Mouse (Mus musculus): ENCODE measurements around the gene Ap5m1.

GRCm38 (mm10) chr14:49027040-49027778, 38.7 kb upstream of the Ap5m1 start:
- no peak for TF ChIP-seq E2F4 (IDR thresholded peaks at IDR 0.05; ENCODE audit: borderline replicate concordance, low read depth, low read length)
- TF ChIP-seq NRF1 (IDR thresholded peaks at IDR 0.05; ENCODE audit: insufficient read depth, low read depth, low read length, poor library complexity, severe bottlenecking): no peak
- no peak for TF ChIP-seq GABPA (IDR thresholded peaks at IDR 0.05; ENCODE audit: low read depth, low read length)
- TF ChIP-seq POLR2A (IDR thresholded peaks at IDR 0.05; ENCODE audit: control insufficient read depth in 1 of 2, insufficient read depth in 1 of 2, low read depth in 1 of 2, low read length in 2 of 2, poor library complexity in 1 of 2): no peak
- TF ChIP-seq ETS1 (IDR thresholded peaks at IDR 0.05; ENCODE audit: low read depth, low read length): no peak
- no peak for TF ChIP-seq CTCF (IDR thresholded peaks at IDR 0.05 in 2 of 3, conservative IDR thresholded peaks at IDR 0.05 in 1 of 3; ENCODE audit: control insufficient read depth in 1 of 3, insufficient read depth in 1 of 3, low read depth in 2 of 3, low read length in 3 of 3, poor library complexity in 1 of 3, severe bottlenecking in 1 of 3)
- TF ChIP-seq EP300 (IDR thresholded peaks at IDR 0.05; ENCODE audit: low read depth in 1 of 2, low read length in 2 of 2): no peak
